Mouse (Mus musculus): ENCODE results near the gene AU040320. TPM values are rescaled to one million over a fixed set of nuclear protein-coding genes. Genes with fewer than 3 reads are reported as not detected.

AU040320 gene
- total and polyA plus RNA-seq, 3 experiments: 26.7 to 35.5 (median 27.6) TPM

GRCm38 (mm10) chr4:126746194-126746840 is 7.0 kb upstream of the AU040320 start:
- 78% methylated on average over 10 of the region's 10 CpGs for WGBS
- Histone ChIP-seq H3K4me3 (no peak overlapping the region), H3K27me3 (ENCODE audit: control insufficient read depth, insufficient read depth, low read length) (no peaks in the 10 kb centered on the region), H3K36me3 (ENCODE audit: control insufficient read depth, insufficient read depth, low read length) (no peaks in the 10 kb centered on the region), H3K4me1 (ENCODE audit: control insufficient read depth, insufficient read depth, low read length) (peaks cover 2% of the 10 kb centered on the region; the same call in 1 of the 2 replicates), H3K9ac (ENCODE audit: low read depth, low read length) (no peak overlapping the region), H3K27ac (no peak overlapping the region), H3K79me2 (replicated peaks; ENCODE audit: control insufficient read depth, insufficient read depth, low read length) (no peaks in the 10 kb centered on the region)
- TF ChIP-seq CTCF (IDR thresholded peaks at IDR 0.05) (no peak), EP300 (IDR thresholded peaks at IDR 0.05; ENCODE audit: insufficient read depth, low read depth, low read length) (no peak), POLR2A (IDR thresholded peaks at IDR 0.05; ENCODE audit: insufficient read depth, low read depth, low read length) (no peak)
- intact Hi-C loops (cut with DNase I): no loop called here
- DNase-seq: no peak

- Histone ChIP-seq H3K79me2 (replicated peaks; ENCODE audit: control insufficient read depth, insufficient read depth, low read length) (no peaks in the 10 kb centered on the region), H3K9ac (ENCODE audit: low read depth, low read length) (no peak overlapping the region), H3K27me3 (ENCODE audit: control insufficient read depth, insufficient read depth, low read length) (no peaks in the 10 kb centered on the region), H3K4me3 (no peak overlapping the region), H3K4me1 (ENCODE audit: control insufficient read depth, insufficient read depth, low read length) (peaks cover 5% of the 10 kb centered on the region; the same call in 1 of the 2 replicates), H3K36me3 (ENCODE audit: control insufficient read depth, insufficient read depth, low read length) (no peaks in the 10 kb centered on the region), H3K27ac (no peak overlapping the region)
- intact Hi-C loops (cut with DNase I): no loop called here
- TF ChIP-seq EP300 (IDR thresholded peaks at IDR 0.05; ENCODE audit: insufficient read depth, low read depth, low read length) (no peak), CTCF (IDR thresholded peaks at IDR 0.05) (no peak), POLR2A (IDR thresholded peaks at IDR 0.05; ENCODE audit: insufficient read depth, low read depth, low read length) (no peak)
- DNase-seq: no peak
- 97% methylated on average over 8 of the region's 8 CpGs for WGBS
These were observed 5.0 kb upstream of the AU040320 start for GRCm38 (mm10) chr4:126748381-126748780.

GRCm38 (mm10) chr4:126749553-126749952 is 3.8 kb upstream of the AU040320 start:
- intact Hi-C loops (cut with DNase I): no loop called here
- TF ChIP-seq EP300 (IDR thresholded peaks at IDR 0.05; ENCODE audit: insufficient read depth, low read depth, low read length) (no peak), POLR2A (IDR thresholded peaks at IDR 0.05; ENCODE audit: insufficient read depth, low read depth, low read length) (no peak), CTCF (IDR thresholded peaks at IDR 0.05) (no peak)
- H3K4me3 ChIP-seq: no peak overlapping the region

GRCm38 (mm10) chr4:126750046-126750683 is 3.2 kb upstream of the AU040320 start:
- intact Hi-C loops (cut with DNase I): loop anchor here (5.0 to 10.0 kb wide), 2 partner anchors 73 to 215 kb away; partner anchors contain the start of genes Psmb2 and Zmym4
- Histone ChIP-seq H3K36me3 (ENCODE audit: control insufficient read depth, insufficient read depth, low read length) (no peaks in the 10 kb centered on the region), H3K9ac (ENCODE audit: low read depth, low read length) (no peak overlapping the region), H3K4me1 (ENCODE audit: control insufficient read depth, insufficient read depth, low read length) (peaks cover 6% of the 10 kb centered on the region), H3K27me3 (ENCODE audit: control insufficient read depth, insufficient read depth, low read length) (no peaks in the 10 kb centered on the region), H3K79me2 (replicated peaks; ENCODE audit: control insufficient read depth, insufficient read depth, low read length) (no peaks in the 10 kb centered on the region), H3K27ac (no peak overlapping the region), H3K4me3 (no peak overlapping the region)
- TF ChIP-seq CTCF (IDR thresholded peaks at IDR 0.05): no peak
- no peak for TF ChIP-seq EP300 (IDR thresholded peaks at IDR 0.05; ENCODE audit: insufficient read depth, low read depth, low read length)
- DNase-seq: peak; percentile 64 to 74
- WGBS: 67% methylated on average over 26 of the region's 26 CpGs

More at GRCm38 (mm10) chr4:126749553-126749952, 3.8 kb upstream of the AU040320 start:
- Histone ChIP-seq H3K79me2 (replicated peaks; ENCODE audit: control insufficient read depth, insufficient read depth, low read length) (no peaks in the 10 kb centered on the region), H3K27ac (no peak overlapping the region), H3K9ac (ENCODE audit: low read depth, low read length) (no peak overlapping the region), H3K36me3 (ENCODE audit: control insufficient read depth, insufficient read depth, low read length) (no peaks in the 10 kb centered on the region), H3K27me3 (ENCODE audit: control insufficient read depth, insufficient read depth, low read length) (no peaks in the 10 kb centered on the region), H3K4me1 (ENCODE audit: control insufficient read depth, insufficient read depth, low read length) (peaks cover 6% of the 10 kb centered on the region)
- WGBS: 81% methylated on average over 11 of the region's 11 CpGs
- DNase-seq: no peak

GRCm38 (mm10) chr4:126750863-126751555 is 2.3 kb upstream of the AU040320 start:
- TF ChIP-seq POLR2A (IDR thresholded peaks at IDR 0.05; ENCODE audit: insufficient read depth, low read depth, low read length) (no peak), CTCF (IDR thresholded peaks at IDR 0.05) (no peak), EP300 (IDR thresholded peaks at IDR 0.05; ENCODE audit: insufficient read depth, low read depth, low read length) (no peak)
- no peaks in the 10 kb centered on the region for H3K36me3 ChIP-seq (ENCODE audit: control insufficient read depth, insufficient read depth, low read length)
- WGBS: 92% methylated on average over 8 of the region's 8 CpGs
- no peak overlapping the region for H3K9ac ChIP-seq (ENCODE audit: low read depth, low read length)
- no peak for DNase-seq
- H3K27ac ChIP-seq: no peak overlapping the region
- intact Hi-C loops (cut with DNase I): loop anchor here (5.0 to 10.0 kb wide), 2 partner anchors 74 to 214 kb away; partner anchors contain the start of genes Psmb2 and Zmym4
- no peaks in the 10 kb centered on the region for H3K27me3 ChIP-seq (ENCODE audit: control insufficient read depth, insufficient read depth, low read length)
- H3K79me2 ChIP-seq (replicated peaks; ENCODE audit: control insufficient read depth, insufficient read depth, low read length): no peaks in the 10 kb centered on the region
- H3K4me3 ChIP-seq: no peak overlapping the region
- peaks cover 6% of the 10 kb centered on the region for H3K4me1 ChIP-seq (ENCODE audit: control insufficient read depth, insufficient read depth, low read length)
